Mouse (Mus musculus) MEL (cell line): ENCODE measurements around the gene Cracr2a. TPM values are rescaled to one million over a fixed set of nuclear protein-coding genes. Genes with fewer than 3 reads are reported as not detected.

Experiments used
- DNase-seq: peaks from one replicate; pipeline ENCODE4 v3.0.0; 2011; ENCODE audit warnings: low read depth, low spot score
- H3K27ac ChIP-seq: 2 replicates; pipeline ENCODE4 v1.5.1; 2012; ENCODE audit warnings: low read depth, mild to moderate bottlenecking, control low read depth, low read length, moderate library complexity; ENCODE audit not compliant: control insufficient read depth
- H3K27me3 ChIP-seq, 2 experiments: fragments of 150-350 bp in 1 of 2; sonication (generic) in 1 of 2; 2 replicates each; pipeline ENCODE4 v1.6.1; 2012; ENCODE audit warnings: low read length in 2 of 2, mild to moderate bottlenecking in 2 of 2, improper control_type of control experiment in 1 of 2, moderate library complexity in 1 of 2; ENCODE audit not compliant: insufficient read depth in 2 of 2, control insufficient read depth in 1 of 2
- H3K36me3 ChIP-seq, 2 experiments: 2 replicates each; pipeline ENCODE4 v1.6.1; 2012 to 2014; ENCODE audit warnings: low read length in 2 of 2, improper control_type of control experiment in 1 of 2, inconsistent platforms in 1 of 2, mild to moderate bottlenecking in 1 of 2; ENCODE audit not compliant: insufficient read depth in 2 of 2, control insufficient read depth in 1 of 2
- H3K4me1 ChIP-seq, 2 experiments: fragments of 150-350 bp in 1 of 2; sonication (generic) in 1 of 2; 2 replicates each; pipeline ENCODE4 v1.6.1; 2012; ENCODE audit warnings: low read length in 2 of 2, improper control_type of control experiment in 1 of 2, mild to moderate bottlenecking in 1 of 2; ENCODE audit not compliant: insufficient read depth in 2 of 2, control insufficient read depth in 1 of 2
- H3K4me3 ChIP-seq, 2 experiments: fragments of 150-350 bp in 1 of 2; sonication (generic) in 1 of 2; 2 replicates each; pipeline ENCODE4 v1.5.1; 2012; ENCODE audit warnings: low read depth in 2 of 2, low read length in 2 of 2, mild to moderate bottlenecking in 2 of 2, moderate library complexity in 2 of 2, control low read depth in 1 of 2, improper control_type of control experiment in 1 of 2; ENCODE audit not compliant: control insufficient read depth in 1 of 2, insufficient read depth in 1 of 2
- H3K79me2 ChIP-seq: 2 replicates; pipeline ENCODE4 v1.6.1; 2012; ENCODE audit warnings: mild to moderate bottlenecking, low read length, moderate library complexity; ENCODE audit not compliant: control insufficient read depth, poor library complexity, insufficient read depth
- H3K9ac ChIP-seq: 2 replicates; pipeline ENCODE4 v1.6.1; 2012; ENCODE audit warnings: low read depth, mild to moderate bottlenecking, control low read depth, low read length, moderate library complexity; ENCODE audit not compliant: control insufficient read depth, poor library complexity, severe bottlenecking
- H3K9me3 ChIP-seq: fragments of 150-350 bp; sonication (generic); replicated peaks from 2 replicates; pipeline ENCODE4 v1.6.1; 2012; ENCODE audit warnings: mild to moderate bottlenecking, low read length, improper control_type of control experiment, moderate library complexity; ENCODE audit not compliant: insufficient read depth
- BHLHE40 ChIP-seq: IDR thresholded peaks from 2 replicates; pipeline ENCODE4 v1.6.1; 2012; ENCODE audit warnings: low read depth, mild to moderate bottlenecking, inconsistent platforms, low read length, improper control_type of control experiment, borderline replicate concordance
- EP300 ChIP-seq, 2 experiments: IDR thresholded peaks; 2 replicates each; pipeline ENCODE4 v1.6.1; 2011; ENCODE audit warnings: improper control_type of control experiment in 2 of 2, low read length in 2 of 2, low read depth in 1 of 2, mild to moderate bottlenecking in 1 of 2
- GABPA ChIP-seq: IDR thresholded peaks from 2 replicates; pipeline ENCODE4 v1.6.1; 2012; ENCODE audit warnings: low read depth, mild to moderate bottlenecking, inconsistent platforms, low read length, improper control_type of control experiment, moderate library complexity
- MAX ChIP-seq: IDR thresholded peaks from 2 replicates; pipeline ENCODE4 v1.6.1; 2011; ENCODE audit warnings: low read length, improper control_type of control experiment
- MXI1 ChIP-seq: IDR thresholded peaks from 2 replicates; pipeline ENCODE4 v1.6.1; 2011; ENCODE audit warnings: mild to moderate bottlenecking, low read depth, low read length, improper control_type of control experiment
- MYB ChIP-seq: IDR thresholded peaks from 2 replicates; pipeline ENCODE4 v1.6.1; 2011; ENCODE audit warnings: mild to moderate bottlenecking, low read depth, low read length, improper control_type of control experiment
- NELFE ChIP-seq: IDR thresholded peaks from 2 replicates; pipeline ENCODE4 v1.6.1; 2011; ENCODE audit warnings: low read depth, low read length, improper control_type of control experiment
- NRF1 ChIP-seq: IDR thresholded peaks from 2 replicates; pipeline ENCODE4 v1.6.1; 2014; ENCODE audit warnings: low read depth, mild to moderate bottlenecking, inconsistent platforms, low read length, improper control_type of control experiment, moderate library complexity; ENCODE audit not compliant: poor library complexity, insufficient read depth, severe bottlenecking
- POLR2AphosphoS2 ChIP-seq: IDR thresholded peaks from 2 replicates; pipeline ENCODE4 v1.6.1; 2011; ENCODE audit warnings: low read length, improper control_type of control experiment
- POLR2AphosphoS5 ChIP-seq: IDR thresholded peaks from 2 replicates; pipeline ENCODE4 v1.6.1; 2012; ENCODE audit warnings: low read depth, borderline replicate concordance, mild to moderate bottlenecking, inconsistent platforms, low read length, moderate library complexity, mixed read lengths
- RCOR1 ChIP-seq: IDR thresholded peaks from 2 replicates; pipeline ENCODE4 v1.6.1; 2012; ENCODE audit warnings: low read depth, mild to moderate bottlenecking, inconsistent platforms, low read length, improper control_type of control experiment
- SMC3 ChIP-seq: IDR thresholded peaks from 2 replicates; pipeline ENCODE4 v1.6.1; 2011; ENCODE audit warnings: low read depth, low read length, improper control_type of control experiment
- UBTF ChIP-seq: IDR thresholded peaks from 2 replicates; pipeline ENCODE4 v1.6.1; 2012; ENCODE audit warnings: low read depth, mild to moderate bottlenecking, inconsistent platforms, low read length, improper control_type of control experiment, moderate library complexity, borderline replicate concordance; ENCODE audit not compliant: insufficient read depth
- ZC3H11A ChIP-seq: IDR thresholded peaks from 2 replicates; pipeline ENCODE4 v1.6.1; 2012; ENCODE audit warnings: low read depth, mild to moderate bottlenecking, inconsistent platforms, low read length, improper control_type of control experiment
- ZMIZ1 ChIP-seq: IDR thresholded peaks from 2 replicates; pipeline ENCODE4 v1.6.1; 2012; ENCODE audit warnings: low read depth, mild to moderate bottlenecking, inconsistent platforms, low read length, improper control_type of control experiment, moderate library complexity
- polyA plus RNA-seq, 2 experiments: library from polyadenylated mRNA; stranded (reverse) in 1 of 2; unstranded in 1 of 2; fragments of >175 nt in 1 of 2; fragments of >200 nt in 1 of 2; gene quantifications; 2 replicates each; pipeline versions ENCODE4 v1.2.1 to v1.2.4; 2012; ENCODE audit warnings: low replicate concordance in 2 of 2, low read depth in 1 of 2; ENCODE audit not compliant: insufficient read length in 2 of 2, insufficient read depth in 1 of 2, missing spikeins in 1 of 2
- total RNA-seq: library from RNA; depleted of rRNA; stranded (reverse); fragments of 300-350 nt; gene quantifications from 2 replicates; pipeline ENCODE4 v1.2.3, GENCODE M21; 2012

The Cracr2a gene
- total and polyA plus RNA-seq, 3 experiments = 2.2 to 3.1 TPM; not detected in 1

DNA sequence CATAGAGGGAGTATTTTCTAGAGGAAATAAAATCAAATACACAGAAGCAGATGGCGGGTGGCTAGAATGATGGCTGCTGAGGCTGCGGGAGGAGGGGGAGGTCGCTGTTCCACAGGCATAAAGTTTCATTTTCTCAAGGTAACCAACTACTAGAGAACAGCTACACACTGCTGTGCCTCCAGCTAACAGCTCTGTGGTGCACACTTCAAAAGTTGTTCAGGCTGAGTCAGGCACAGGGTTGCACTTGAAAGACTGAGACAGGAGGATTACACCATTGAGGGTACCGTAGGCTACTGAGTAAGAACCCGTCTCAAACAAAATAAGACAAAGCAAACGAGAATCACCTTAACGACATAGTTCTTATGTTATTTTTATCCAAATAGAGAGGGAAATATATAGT is 24.1 kb upstream of the Cracr2a start:
- Histone ChIP-seq H3K9me3 (no peaks in the 10 kb centered on the region), H3K4me1 (peaks cover 1 to 2% of the 10 kb centered on the region in 2 experiments; a peak in 1 of 4 replicates), H3K4me3 (no peak overlapping the region), H3K27me3 (peaks cover 0 to 3% of the 10 kb centered on the region in 2 experiments; a peak in 3 of 4 replicates), H3K9ac (no peak overlapping the region), H3K27ac (no peak overlapping the region), H3K79me2 (no peaks in the 10 kb centered on the region), H3K36me3 (no peaks in the 10 kb centered on the region)
- DNase-seq = no peak
- TF ChIP-seq ZC3H11A (no peak), EP300 (IDR thresholded peaks at IDR 0.05; ENCODE audit: low read depth in 1 of 2, low read length in 2 of 2) (no peak), GABPA (no peak), BHLHE40 (no peak), NELFE (no peak), UBTF (no peak)
- TF ChIP-seq, all 39 proteins: peak for 0

DNA sequence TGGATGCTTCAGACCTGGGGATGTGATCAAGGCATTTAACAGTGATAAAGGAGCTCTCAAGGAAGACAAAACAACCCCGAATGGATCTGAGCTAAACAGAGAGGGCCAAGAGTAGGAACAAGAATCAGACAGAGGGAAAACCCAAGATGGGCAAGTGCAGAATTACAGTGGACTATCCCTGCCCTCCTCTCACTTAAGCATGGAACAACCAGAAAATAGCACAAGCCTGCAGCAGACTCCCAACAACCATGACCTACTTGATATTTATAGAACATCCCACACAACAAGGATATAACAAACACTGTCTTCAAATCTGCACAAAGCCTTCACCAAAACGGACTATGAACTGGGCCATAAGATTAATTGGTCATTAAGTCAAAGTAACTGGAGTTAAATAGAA is 23.0 kb upstream of the Cracr2a start:
- DNase-seq = no peak
- no peak overlapping the region for H3K9ac ChIP-seq
- no peaks in the 10 kb centered on the region for H3K4me1 ChIP-seq
- no peak overlapping the region for H3K27ac ChIP-seq
- H3K27me3 ChIP-seq = peaks cover 0 to 5% of the 10 kb centered on the region in 2 experiments; a peak in 3 of 4 replicates
- no peaks in the 10 kb centered on the region for H3K36me3 ChIP-seq
- H3K9me3 ChIP-seq = no peaks in the 10 kb centered on the region
- H3K79me2 ChIP-seq = no peaks in the 10 kb centered on the region
- no peak overlapping the region for H3K4me3 ChIP-seq
- TF ChIP-seq NRF1 = no peak

- H3K27me3 ChIP-seq = peaks cover 0 to 5% of the 10 kb centered on the region in 2 experiments; a peak in 3 of 4 replicates
- no peaks in the 10 kb centered on the region for H3K9me3 ChIP-seq
- no peak overlapping the region for H3K27ac ChIP-seq
- no peak overlapping the region for H3K4me3 ChIP-seq
- no peaks in the 10 kb centered on the region for H3K36me3 ChIP-seq
- no peaks in the 10 kb centered on the region for H3K4me1 ChIP-seq
- H3K9ac ChIP-seq = no peak overlapping the region
- TF ChIP-seq POLR2AphosphoS2 = no peak
- no peak for TF ChIP-seq MAX
- no peak for TF ChIP-seq UBTF
- no peak for TF ChIP-seq MYB
- no peak for TF ChIP-seq ZMIZ1
- TF ChIP-seq SMC3 = no peak
- TF ChIP-seq POLR2AphosphoS5 = no peak
- no peak for TF ChIP-seq MXI1
- TF ChIP-seq RCOR1 = no peak
- DNase-seq = no peak
- no peaks in the 10 kb centered on the region for H3K79me2 ChIP-seq
Observed at GRCm38 (mm10) chr6:127539226-127539625, 21.9 kb upstream of the Cracr2a start.
